Mouse (Mus musculus) cerebellum, postnatal 4 days (tissue): ENCODE measurements at regions not wholly inside any gene's neighbourhood (a gene's known extent, or its start where the extent isn't known, plus 50 kb on each side); places are given as distances from the start of the nearest gene placed in this dataset.

Experiments used
- DNase-seq, 2 experiments: peaks; one replicate each; pipeline ENCODE4 v3.0.0; 2022; ENCODE audit warnings: low spot score in 2 of 2, mixed read lengths in 1 of 2

GRCm38 (mm10) chr17:76205082-76205481 is 653.3 kb upstream of the Fam98a start:
- DNase-seq = no peak

- DNase-seq = no peak
Measured at GRCm38 (mm10) chr17:76184813-76185212, 633.1 kb upstream of the Fam98a start.

GRCm38 (mm10) chr17:76136660-76137495 is 585.1 kb upstream of the Fam98a start:
- DNase-seq = no peak

- DNase-seq = no peak
Measured at GRCm38 (mm10) chr17:76134030-76134429, 582.3 kb upstream of the Fam98a start.

GRCm38 (mm10) chr17:76125260-76125659 is 573.5 kb upstream of the Fam98a start:
- DNase-seq = no peak

GRCm38 (mm10) chr17:76111315-76112195 is 559.8 kb upstream of the Fam98a start:
- DNase-seq = no peak

GRCm38 (mm10) chr17:76110856-76111255 is 559.1 kb upstream of the Fam98a start:
- DNase-seq = no peak

- DNase-seq = no peak
Measured at GRCm38 (mm10) chr17:76083536-76083935, 531.8 kb upstream of the Fam98a start.

- no peak for DNase-seq
Measured at GRCm38 (mm10) chr17:76081780-76082179, 530.0 kb upstream of the Fam98a start.

GRCm38 (mm10) chr17:76046438-76046837 is 494.7 kb upstream of the Fam98a start:
- no peak for DNase-seq

GRCm38 (mm10) chr17:76032710-76033109 is 481.0 kb upstream of the Fam98a start:
- no peak for DNase-seq

GRCm38 (mm10) chr17:76008011-76008410 is 456.3 kb upstream of the Fam98a start:
- no peak for DNase-seq

- DNase-seq = no peak
Measured at GRCm38 (mm10) chr17:76002836-76003235, 451.1 kb upstream of the Fam98a start.

- DNase-seq = no peak
Measured at GRCm38 (mm10) chr17:75961371-75961770, 409.6 kb upstream of the Fam98a start.

GRCm38 (mm10) chr17:75936686-75937380 is 385.1 kb upstream of the Fam98a start:
- DNase-seq = no peak

- peak in 1 of 2 experiments; percentile 24 for DNase-seq
Measured at GRCm38 (mm10) chr17:75931022-75931421, 379.3 kb upstream of the Fam98a start.

GRCm38 (mm10) chr17:75920240-75920639 is 368.5 kb upstream of the Fam98a start:
- DNase-seq = no peak

- no peak for DNase-seq
Measured at GRCm38 (mm10) chr17:75917020-75917419, 365.3 kb upstream of the Fam98a start.

- DNase-seq = no peak
Measured at GRCm38 (mm10) chr17:75916590-75916989, 364.8 kb upstream of the Fam98a start.

GRCm38 (mm10) chr17:75915256-75915655 is 363.5 kb upstream of the Fam98a start:
- DNase-seq = no peak

- DNase-seq = no peak
Measured at GRCm38 (mm10) chr17:75907085-75907484, 355.3 kb upstream of the Fam98a start.

- no peak for DNase-seq
Measured at GRCm38 (mm10) chr17:75906643-75907042, 354.9 kb upstream of the Fam98a start.
